Mouse (Mus musculus) lung, embryonic 15.5 days (tissue): Measurements from ENCODE around the gene Ubqlnl. TPM values are rescaled to one million over a fixed set of nuclear protein-coding genes. Genes with fewer than 3 reads are reported as not detected.
A peak's percentile ranks its signal among the peaks of the same experiment; 100 is the strongest.

Source experiments
- ATAC-seq: fragments of 200-750 bp; cut with Nextera tagmentation; 2 replicates; pipeline ENCODE4 v1.8.0; 2017; ENCODE audit warnings: moderate number of reproducible peaks, borderline replicate concordance; ENCODE audit not compliant: low FRiP score, low TSS enrichment; ENCODE audit errors: extremely low read depth
- H3K27ac ChIP-seq: fragments of 300-500 bp; sonication (generic); 2 replicates; pipeline ENCODE4 v1.5.1; 2015; ENCODE audit warnings: moderate library complexity, mild to moderate bottlenecking, inconsistent platforms
- H3K27me3 ChIP-seq: fragments of 300-500 bp; sonication (generic); 2 replicates; pipeline ENCODE4 v1.6.1; 2015; ENCODE audit warnings: inconsistent platforms
- H3K36me3 ChIP-seq: fragments of 300-500 bp; sonication (generic); 2 replicates; pipeline ENCODE4 v1.6.1; 2015; ENCODE audit warnings: inconsistent platforms
- H3K4me1 ChIP-seq: fragments of 300-500 bp; sonication (generic); 2 replicates; pipeline ENCODE4 v1.6.1; 2015; ENCODE audit warnings: inconsistent platforms
- H3K4me2 ChIP-seq: fragments of 300-500 bp; sonication (generic); 2 replicates; pipeline ENCODE4 v1.6.1; 2015; ENCODE audit warnings: inconsistent platforms, mild to moderate bottlenecking, moderate library complexity
- H3K4me3 ChIP-seq: fragments of 300-500 bp; sonication (generic); 2 replicates; pipeline ENCODE4 v1.5.1; 2015; ENCODE audit warnings: mild to moderate bottlenecking, inconsistent platforms
- H3K9ac ChIP-seq: fragments of 300-500 bp; sonication (generic); 2 replicates; pipeline ENCODE4 v1.6.1; 2015; ENCODE audit warnings: inconsistent platforms
- H3K9me3 ChIP-seq: fragments of 300-500 bp; sonication (generic); 2 replicates; pipeline ENCODE4 v1.6.1; 2016; ENCODE audit warnings: inconsistent platforms
- WGBS: fragments of 180-500 bp; shearing (Covaris S2); methylation state at CpG from one replicate; pipeline ENCODE4 v1.1.7; 2015; 5-methylcytosine and 5-hydroxymethylcytosine counted together
- polyA plus RNA-seq: library from polyadenylated mRNA; unstranded; fragments of >200 nt; fragmentation: Nextera tagmentation; extraction: Ambion mirVana; gene quantifications from 2 replicates; pipeline ENCODE4 v1.2.1, GENCODE M21; 2015

Gene Ubqlnl
- not detected in 2 replicates for polyA plus RNA-seq

- no peak within 1 kb of the TSS for H3K4me2 ChIP-seq
- H3K4me3 ChIP-seq = no peak within 1 kb of the TSS
- H3K9me3 ChIP-seq = no peaks in the 10 kb centered on the region
- H3K27me3 ChIP-seq = no peaks in the 10 kb centered on the region
- H3K9ac ChIP-seq = no peak within 1 kb of the TSS
- ATAC-seq = no peak
- H3K4me1 ChIP-seq = no peaks in the 10 kb centered on the region
- H3K27ac ChIP-seq = no peak within 1 kb of the TSS
- H3K36me3 ChIP-seq = no peaks in the 10 kb centered on the region
- WGBS = 79% methylated on average over 2 of the region's 2 CpGs
These were observed at the start of gene Ubqlnl for GRCm38 (mm10) chr7:104150456-104150855. Gene Ubqlnl, minus strand, starts transcription at chr7:104150556.

GRCm38 (mm10) chr7:104199822-104200221, 49.5 kb upstream of the Ubqlnl start:
- Histone ChIP-seq H3K9me3 (no peaks in the 10 kb centered on the region), H3K4me1 (no peaks in the 10 kb centered on the region), H3K27me3 (no peaks in the 10 kb centered on the region), H3K4me2 (no peak overlapping the region), H3K9ac (no peak overlapping the region), H3K4me3 (no peak overlapping the region), H3K36me3 (no peaks in the 10 kb centered on the region), H3K27ac (no peak overlapping the region)
- WGBS = 2% methylated on average over 5 of the region's 5 CpGs
- ATAC-seq = peak; percentile 69; the same call in 1 of the 2 replicates

GRCm38 (mm10) chr7:104195885-104196284, 45.5 kb upstream of the Ubqlnl start, which contains the start of gene Olfr649:
Gene Olfr649, minus strand, starts transcription at chr7:104195985.
- ATAC-seq = no peak
- Histone ChIP-seq H3K9ac (no peak within 1 kb of the TSS), H3K4me3 (no peak within 1 kb of the TSS)

GRCm38 (mm10) chr7:104191275-104191674, 40.9 kb upstream of the Ubqlnl start:
- Histone ChIP-seq H3K4me3 (no peak overlapping the region), H3K27me3 (no peaks in the 10 kb centered on the region), H3K36me3 (no peaks in the 10 kb centered on the region), H3K4me2 (no peak overlapping the region), H3K27ac (no peak overlapping the region), H3K9me3 (no peaks in the 10 kb centered on the region), H3K4me1 (no peaks in the 10 kb centered on the region), H3K9ac (no peak overlapping the region)
- no peak for ATAC-seq
- 60% methylated on average over 9 of the region's 9 CpGs for WGBS

More at GRCm38 (mm10) chr7:104195885-104196284, 45.5 kb upstream of the Ubqlnl start, which contains the start of gene Olfr649:
- Histone ChIP-seq H3K4me2 (no peak within 1 kb of the TSS), H3K4me1 (no peaks in the 10 kb centered on the region), H3K27ac (no peak within 1 kb of the TSS), H3K27me3 (no peaks in the 10 kb centered on the region), H3K36me3 (no peaks in the 10 kb centered on the region), H3K9me3 (no peaks in the 10 kb centered on the region)
- WGBS = 73% methylated on average over 6 of the region's 6 CpGs

- no peaks in the 10 kb centered on the region for H3K36me3 ChIP-seq
- H3K27ac ChIP-seq = no peak within 1 kb of the TSS
- ATAC-seq = no peak
- H3K27me3 ChIP-seq = no peaks in the 10 kb centered on the region
- no peaks in the 10 kb centered on the region for H3K9me3 ChIP-seq
- H3K4me2 ChIP-seq = no peak within 1 kb of the TSS
- no peaks in the 10 kb centered on the region for H3K4me1 ChIP-seq
- H3K4me3 ChIP-seq = no peak within 1 kb of the TSS
- H3K9ac ChIP-seq = no peak within 1 kb of the TSS
- whole genome bisulfite sequencing = 84% methylated on average over 2 of the region's 2 CpGs
These were observed 32.9 kb upstream of the Ubqlnl start, which contains the start of gene Olfr648 for GRCm38 (mm10) chr7:104183292-104183691. Gene Olfr648, minus strand, starts transcription at chr7:104183392.

GRCm38 (mm10) chr7:104179074-104179473, 28.7 kb upstream of the Ubqlnl start:
- no peak for ATAC-seq
- no peak overlapping the region for H3K4me3 ChIP-seq
- H3K27ac ChIP-seq = no peak overlapping the region
- H3K36me3 ChIP-seq = no peaks in the 10 kb centered on the region
- H3K9ac ChIP-seq = no peak overlapping the region
- whole genome bisulfite sequencing = 82% methylated on average over 1 of the region's 1 CpGs
- H3K27me3 ChIP-seq = no peaks in the 10 kb centered on the region
- H3K4me1 ChIP-seq = no peaks in the 10 kb centered on the region
- H3K9me3 ChIP-seq = no peaks in the 10 kb centered on the region
- H3K4me2 ChIP-seq = no peak overlapping the region

GRCm38 (mm10) chr7:104178422-104179054, 28.2 kb upstream of the Ubqlnl start:
- Histone ChIP-seq H3K4me2 (no peak overlapping the region), H3K9me3 (no peaks in the 10 kb centered on the region), H3K4me3 (no peak overlapping the region), H3K9ac (no peak overlapping the region), H3K27me3 (no peaks in the 10 kb centered on the region), H3K4me1 (no peaks in the 10 kb centered on the region), H3K36me3 (no peaks in the 10 kb centered on the region), H3K27ac (no peak overlapping the region)
- 62% methylated on average over 5 of the region's 5 CpGs for WGBS
- ATAC-seq = no peak

- 76% methylated on average over 1 of the region's 1 CpGs for WGBS
- Histone ChIP-seq H3K9me3 (no peaks in the 10 kb centered on the region), H3K27ac (no peak overlapping the region), H3K36me3 (no peaks in the 10 kb centered on the region), H3K4me3 (no peak overlapping the region), H3K4me2 (no peak overlapping the region), H3K4me1 (no peaks in the 10 kb centered on the region), H3K27me3 (no peaks in the 10 kb centered on the region), H3K9ac (no peak overlapping the region)
- ATAC-seq = no peak
These were observed 24.7 kb upstream of the Ubqlnl start for GRCm38 (mm10) chr7:104175085-104175484.

GRCm38 (mm10) chr7:104169634-104170204, 19.4 kb upstream of the Ubqlnl start:
- 42% methylated on average over 6 of the region's 6 CpGs for WGBS
- Histone ChIP-seq H3K27ac (no peak overlapping the region), H3K9ac (no peak overlapping the region), H3K36me3 (no peaks in the 10 kb centered on the region), H3K9me3 (no peaks in the 10 kb centered on the region), H3K27me3 (no peaks in the 10 kb centered on the region), H3K4me3 (no peak overlapping the region), H3K4me2 (no peak overlapping the region), H3K4me1 (no peaks in the 10 kb centered on the region)
- peak; percentile 59; the same call in 1 of the 2 replicates for ATAC-seq

GRCm38 (mm10) chr7:104167105-104167504, 16.7 kb upstream of the Ubqlnl start:
- Histone ChIP-seq H3K27me3 (no peaks in the 10 kb centered on the region), H3K4me3 (no peak overlapping the region), H3K36me3 (no peaks in the 10 kb centered on the region), H3K4me2 (no peak overlapping the region), H3K9me3 (no peaks in the 10 kb centered on the region), H3K27ac (no peak overlapping the region), H3K4me1 (no peaks in the 10 kb centered on the region), H3K9ac (no peak overlapping the region)
- WGBS = 73% methylated on average over 6 of the region's 6 CpGs
- ATAC-seq = no peak

GRCm38 (mm10) chr7:104143179-104143578, 7.2 kb downstream of the Ubqlnl start, which contains the start of gene Ubqln3:
Gene Ubqln3, minus strand, starts transcription at chr7:104143279.
- no peak for ATAC-seq
- Histone ChIP-seq H3K4me2 (no peak within 1 kb of the TSS), H3K4me3 (no peak within 1 kb of the TSS), H3K9me3 (no peaks in the 10 kb centered on the region), H3K27ac (no peak within 1 kb of the TSS), H3K9ac (no peak within 1 kb of the TSS), H3K27me3 (no peaks in the 10 kb centered on the region), H3K36me3 (no peaks in the 10 kb centered on the region), H3K4me1 (no peaks in the 10 kb centered on the region)
- 64% methylated on average over 3 of the region's 3 CpGs for WGBS

GRCm38 (mm10) chr7:104137305-104137704, 13.1 kb downstream of the Ubqlnl start, which contains the start of gene Olfr643:
Gene Olfr643, minus strand, starts transcription at chr7:104137405.
- no peak for ATAC-seq
- 59% methylated on average over 5 of the region's 5 CpGs for WGBS
- Histone ChIP-seq H3K4me3 (no peak within 1 kb of the TSS), H3K9me3 (no peaks in the 10 kb centered on the region), H3K9ac (no peak within 1 kb of the TSS), H3K4me1 (no peaks in the 10 kb centered on the region), H3K36me3 (no peaks in the 10 kb centered on the region), H3K27ac (no peak within 1 kb of the TSS), H3K27me3 (no peaks in the 10 kb centered on the region), H3K4me2 (no peak within 1 kb of the TSS)
